In the genomic region with DNA sequence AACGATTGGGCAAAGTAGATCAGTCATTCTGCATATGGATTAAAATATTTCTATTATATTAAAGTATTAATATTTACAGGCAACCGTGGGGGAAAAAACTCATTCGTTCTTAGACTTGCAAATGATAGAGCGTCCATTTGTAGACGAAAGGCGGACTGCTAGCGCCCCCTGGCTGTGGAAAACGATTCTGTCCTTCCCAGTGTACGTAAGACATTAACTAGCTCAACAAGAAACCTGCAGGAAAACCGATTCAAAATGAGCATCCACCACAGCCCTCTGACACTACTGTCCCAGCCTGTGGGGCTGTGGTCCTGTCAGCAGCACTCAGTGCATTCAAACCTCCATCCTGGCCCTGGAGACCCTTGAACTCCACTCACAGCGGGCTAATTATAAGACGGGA, we compare ENCODE assay signal across 8 mouse cellular contexts. TPM values are rescaled to one million over a fixed set of nuclear protein-coding genes. Genes with fewer than 3 reads are reported as not detected.
A peak's percentile ranks its signal among the peaks of the same experiment; 100 is the strongest.
DNase-seq lines count a peak whose midpoint lies in the region; ATAC-seq lines count a peak whose summit lies in the region.

No protein-coding gene starts in this region.

- H3K4me3 ChIP-seq in embryonic facial prominence, embryonic 14.5 days (ENCODE audit: low read depth, low read length) = no peak overlapping the region

- DNase-seq in CD4-positive helper T cell, adult 2 months (ENCODE audit: low read depth, low spot score) = peak; percentile 57
- DNase-seq in adrenal gland, postnatal 36 days = peak; percentile 84 to 87
- peak; percentile 90 for DNase-seq in embryonic facial prominence, embryonic 14.5 days (ENCODE audit: low spot score)
- DNase-seq in heart, postnatal 10 days = peak; percentile 85 to 92
- peak; percentile 76 to 93 for DNase-seq in layer of hippocampus, adult 8-10 months (ENCODE audit: low spot score in 2 of 2)
- peak; percentile 90 for DNase-seq in lung, postnatal 36 days
- DNase-seq in right cerebral cortex, adult 2 months (ENCODE audit: low spot score in 2 of 2) = peak; percentile 95
- DNase-seq in urinary bladder, adult 2 months (ENCODE audit: low spot score) = peak; percentile 73

- intact Hi-C loops in heart, postnatal 10 days (cut with DNase I) = loop anchor here (1.0 to 5.0 kb wide), 6 partner anchors 397 to 722 kb away; no protein-coding TSS in a partner anchor

- H3K27me3 ChIP-seq in embryonic facial prominence, embryonic 14.5 days (replicated peaks; ENCODE audit: control insufficient read depth, insufficient read depth, low read length) = no peaks in the 10 kb centered on the region; the same call in 1 of the 2 replicates

- no peak overlapping the region for H3K9ac ChIP-seq in embryonic facial prominence, embryonic 14.5 days (ENCODE audit: low read depth, low read length)

- H3K9me3 ChIP-seq in embryonic facial prominence, embryonic 14.5 days (ENCODE audit: control insufficient read depth, low read length) = no peaks in the 10 kb centered on the region

- no peak overlapping the region for H3K27ac ChIP-seq in embryonic facial prominence, embryonic 14.5 days (replicated peaks; ENCODE audit: low read depth, low read length)

- peaks cover 13% of the 10 kb centered on the region; the same call in 1 of the 2 replicates for H3K4me1 ChIP-seq in embryonic facial prominence, embryonic 14.5 days (ENCODE audit: control insufficient read depth, insufficient read depth, low read length)

- WGBS in embryonic facial prominence, embryonic 14.5 days = 16% methylated on average over 12 of the region's 12 CpGs

- no peaks in the 10 kb centered on the region for H3K36me3 ChIP-seq in embryonic facial prominence, embryonic 14.5 days (ENCODE audit: control insufficient read depth, insufficient read depth, low read length)

- H3K4me2 ChIP-seq in embryonic facial prominence, embryonic 14.5 days (ENCODE audit: low read depth, low read length) = no peak overlapping the region

- peak; percentile 62; the same call in 1 of the 2 replicates for ATAC-seq in embryonic facial prominence, embryonic 14.5 days (ENCODE audit: low read depth)

RNA-seq across cellular contexts. Expression of a gene that starts 13.7 kb away (rescaled TPM):
- 1 to 10 TPM in 1 of 2 experiments, under 1 TPM in 1; 0.76 to 1.5 TPM for total RNA-seq in adrenal gland, postnatal 36 days (2021)
- polyA plus RNA-seq in embryonic facial prominence, embryonic 14.5 days (2014; fragmentation: Nextera tagmentation; extraction: Ambion mirVana) = 22.5 and 25.0 TPM in 2 replicates
- 1 to 10 TPM; 3.3 to 3.5 TPM for total RNA-seq in heart, postnatal 10 days (2021)
- 10 to 100 TPM; 57.6 to 72.0 (median 68.2) TPM for total RNA-seq in layer of hippocampus, adult 8-10 months (2022)
- polyA plus RNA-seq in urinary bladder, adult 2 months (2012; rRNA removed) = 4.7 and 6.4 TPM in 2 replicates

RNA-seq across cellular contexts. Expression of a gene that starts 42.4 kb away (rescaled TPM):
- total RNA-seq in adrenal gland, postnatal 36 days (2021) = not detected
- not detected in 2 replicates for polyA plus RNA-seq in embryonic facial prominence, embryonic 14.5 days (2014; fragmentation: Nextera tagmentation; extraction: Ambion mirVana)
- total RNA-seq in heart, postnatal 10 days (2021) = not detected
- not detected for total RNA-seq in layer of hippocampus, adult 8-10 months (2022)
- not detected in 2 replicates for polyA plus RNA-seq in urinary bladder, adult 2 months (2012; rRNA removed)

Comparison
In these comparisons a context has a peak if more than half of its experiments do, and no peak if none do; other contexts are left out.
1. RNA of a gene that starts 13.7 kb away (total RNA-seq): 57.6 to 72.0 TPM in layer of hippocampus, adult 8-10 months; 3.3 to 3.5 TPM in heart, postnatal 10 days and 0.76 to 1.5 TPM in adrenal gland, postnatal 36 days; every median in the first group is over 10 times any median in the second.
2. Peak in every context shown above with its lines, with median percentiles within 50 percentile points of each other: DNase-seq.